Mouse (Mus musculus) lung, embryonic 14.5 days (tissue): ENCODE measurements around the gene Gm3409. TPM values are rescaled to one million over a fixed set of nuclear protein-coding genes. Genes with fewer than 3 reads are reported as not detected.
"Not testable (repeated sequence)": the region's sequence is repeated elsewhere in the genome, so short reads cannot be mapped to it uniquely, and the experiment has no call there.

ENCODE experiments used
- ATAC-seq: fragments of 200-750 bp; cut with Nextera tagmentation; 2 replicates; pipeline ENCODE4 v1.8.0; 2017; ENCODE audit warnings: mild to moderate bottlenecking, moderate TSS enrichment, moderate library complexity; ENCODE audit not compliant: insufficient read depth
- DNase-seq: peaks from one replicate; pipeline ENCODE4 v3.0.0-alpha.2; 2015
- H3K27ac ChIP-seq: fragments of 300-500 bp; sonication (generic); 2 replicates; pipeline ENCODE4 v1.5.1; 2014; ENCODE audit warnings: low read depth, mild to moderate bottlenecking, moderate library complexity
- H3K27me3 ChIP-seq: fragments of 300-500 bp; sonication (generic); 2 replicates; pipeline ENCODE4 v1.6.1; 2014; ENCODE audit warnings: low read length, control low read depth; ENCODE audit not compliant: insufficient read depth
- H3K36me3 ChIP-seq: fragments of 300-500 bp; sonication (generic); 2 replicates; pipeline ENCODE4 v1.6.1; 2014; ENCODE audit warnings: control low read depth; ENCODE audit not compliant: insufficient read depth
- H3K4me1 ChIP-seq: fragments of 300-500 bp; sonication (generic); 2 replicates; pipeline ENCODE4 v1.6.1; 2014; ENCODE audit warnings: antibody characterized with exemption, control low read depth; ENCODE audit not compliant: insufficient read depth
- H3K4me2 ChIP-seq: fragments of 300-500 bp; sonication (generic); 2 replicates; pipeline ENCODE4 v1.6.1; 2014; ENCODE audit warnings: mild to moderate bottlenecking
- H3K4me3 ChIP-seq: fragments of 300-500 bp; sonication (generic); 2 replicates; pipeline ENCODE4 v1.5.1; 2014; ENCODE audit warnings: low read depth, low read length
- H3K9ac ChIP-seq: fragments of 300-500 bp; sonication (generic); 2 replicates; pipeline ENCODE4 v1.6.1; 2014
- H3K9me3 ChIP-seq: fragments of 300-500 bp; sonication (generic); 2 replicates; pipeline ENCODE4 v1.6.1; 2016; ENCODE audit warnings: low read depth, low read length, control low read depth
- CTCF ChIP-seq: IDR thresholded peaks from 2 replicates; pipeline ENCODE4 v1.5.1; 2016; ENCODE audit warnings: antibody characterized with exemption, low read depth
- WGBS: fragments of 180-500 bp; shearing (Covaris S2); extraction: QIAGEN DNeasy Blood & Tissue Kit; methylation state at CpG from one replicate; pipeline ENCODE4 v1.1.7; 2014; 5-methylcytosine and 5-hydroxymethylcytosine counted together
- polyA plus RNA-seq: library from polyadenylated mRNA; unstranded; fragments of >200 nt; fragmentation: Nextera tagmentation; extraction: Ambion mirVana; gene quantifications from 2 replicates; pipeline ENCODE4 v1.2.1, GENCODE M21; 2014

Gene Gm3409
- not detected in 2 replicates for polyA plus RNA-seq

DNA sequence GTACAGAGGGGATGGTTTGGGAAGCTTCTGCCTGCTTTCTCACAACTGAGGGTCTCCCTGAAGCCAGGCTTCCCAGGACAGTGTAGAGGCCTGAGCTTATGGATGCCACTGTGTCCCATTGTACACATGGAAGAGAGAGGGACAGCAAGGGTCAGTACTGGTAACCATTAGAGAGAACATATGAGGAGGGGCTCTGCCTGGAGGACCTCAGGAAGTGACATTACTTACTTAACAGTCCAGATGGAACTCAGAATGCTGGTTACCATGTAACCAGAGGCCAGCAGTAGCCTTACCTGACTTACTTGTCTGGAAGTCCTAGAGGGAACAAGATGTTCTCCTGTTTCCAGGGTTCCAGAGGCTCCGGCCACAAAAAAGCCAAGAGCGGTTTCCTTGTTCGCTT, at the start of gene Gm3409:
Gene Gm3409, plus strand, starts transcription at position 301 of the 400 bp plus-strand sequence.
- ATAC-seq, H3K36me3 ChIP-seq: not testable (repeated sequence)

GRCm38 (mm10) chr5:146488959-146489358, 48.5 kb upstream of the Gm3409 start:
- not testable (repeated sequence) for H3K27ac ChIP-seq, H3K27me3 ChIP-seq, H3K4me3 ChIP-seq, H3K9ac ChIP-seq, H3K36me3 ChIP-seq, ATAC-seq, H3K4me1 ChIP-seq, DNase-seq, H3K9me3 ChIP-seq, H3K4me2 ChIP-seq
- WGBS: 10% methylated on average over 3 of the region's 4 CpGs
- TF ChIP-seq CTCF: peak; percentile 47

More for the DNA sequence above, at the start of gene Gm3409:
- not testable (repeated sequence) for H3K9me3 ChIP-seq, H3K4me3 ChIP-seq, H3K9ac ChIP-seq, DNase-seq, H3K27ac ChIP-seq, H3K27me3 ChIP-seq, H3K4me1 ChIP-seq, H3K4me2 ChIP-seq
- WGBS: 87% methylated on average over 3 of the region's 3 CpGs

DNA sequence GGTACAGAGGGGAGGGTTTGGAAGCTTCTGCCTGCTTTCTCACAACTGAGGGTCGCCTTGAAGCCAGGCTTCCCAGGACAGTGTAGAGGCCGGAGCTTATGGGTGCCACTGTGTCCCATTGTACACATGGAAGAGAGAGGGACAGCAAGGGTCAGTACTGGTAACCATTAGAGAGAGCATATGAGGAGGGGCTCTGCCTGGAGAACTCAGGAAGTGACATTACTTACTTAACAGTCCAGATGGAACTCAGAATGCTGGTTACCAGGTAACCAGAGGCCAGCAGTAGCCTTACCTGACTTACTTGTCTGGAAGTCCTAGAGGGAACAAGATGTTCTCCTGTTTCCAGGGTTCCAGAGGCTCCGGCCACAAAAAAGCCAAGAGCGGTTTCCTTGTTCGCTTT, 46.4 kb upstream of the Gm3409 start, which contains the start of gene Gm6370:
Gene Gm6370, plus strand, starts transcription at position 301 of the 400 bp plus-strand sequence.
- H3K4me3 ChIP-seq, H3K36me3 ChIP-seq, H3K4me1 ChIP-seq, H3K4me2 ChIP-seq, ATAC-seq, H3K9me3 ChIP-seq, H3K27me3 ChIP-seq, H3K9ac ChIP-seq, DNase-seq, H3K27ac ChIP-seq: not testable (repeated sequence)
- no CpG with 5 or more reads among the region's 5 CpGs for WGBS

GRCm38 (mm10) chr5:146502099-146502498, 35.3 kb upstream of the Gm3409 start, which contains the start of gene 4930449I24Rik:
TSS of gene 4930449I24Rik (plus strand) at chr5:146502399.
- ATAC-seq, DNase-seq, H3K4me1 ChIP-seq, H3K27me3 ChIP-seq, H3K9me3 ChIP-seq, H3K27ac ChIP-seq, H3K36me3 ChIP-seq, H3K4me3 ChIP-seq, H3K4me2 ChIP-seq, H3K9ac ChIP-seq: not testable (repeated sequence)
- no CpG with 5 or more reads among the region's 5 CpGs for WGBS

DNA sequence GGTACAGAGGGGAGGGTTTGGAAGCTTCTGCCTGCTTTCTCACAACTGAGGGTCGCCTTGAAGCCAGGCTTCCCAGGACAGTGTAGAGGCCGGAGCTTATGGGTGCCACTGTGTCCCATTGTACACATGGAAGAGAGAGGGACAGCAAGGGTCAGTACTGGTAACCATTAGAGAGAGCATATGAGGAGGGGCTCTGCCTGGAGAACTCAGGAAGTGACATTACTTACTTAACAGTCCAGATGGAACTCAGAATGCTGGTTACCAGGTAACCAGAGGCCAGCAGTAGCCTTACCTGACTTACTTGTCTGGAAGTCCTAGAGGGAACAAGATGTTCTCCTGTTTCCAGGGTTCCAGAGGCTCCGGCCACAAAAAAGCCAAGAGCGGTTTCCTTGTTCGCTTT, 23.6 kb upstream of the Gm3409 start, which contains the start of gene Gm3402:
Gene Gm3402, plus strand, starts transcription at position 301 of the 400 bp plus-strand sequence.
- not testable (repeated sequence) for ATAC-seq, H3K9ac ChIP-seq, H3K4me2 ChIP-seq, H3K9me3 ChIP-seq, H3K27ac ChIP-seq, DNase-seq, H3K4me1 ChIP-seq, H3K27me3 ChIP-seq, H3K36me3 ChIP-seq, H3K4me3 ChIP-seq
- WGBS: no CpG with 5 or more reads among the region's 5 CpGs

DNA sequence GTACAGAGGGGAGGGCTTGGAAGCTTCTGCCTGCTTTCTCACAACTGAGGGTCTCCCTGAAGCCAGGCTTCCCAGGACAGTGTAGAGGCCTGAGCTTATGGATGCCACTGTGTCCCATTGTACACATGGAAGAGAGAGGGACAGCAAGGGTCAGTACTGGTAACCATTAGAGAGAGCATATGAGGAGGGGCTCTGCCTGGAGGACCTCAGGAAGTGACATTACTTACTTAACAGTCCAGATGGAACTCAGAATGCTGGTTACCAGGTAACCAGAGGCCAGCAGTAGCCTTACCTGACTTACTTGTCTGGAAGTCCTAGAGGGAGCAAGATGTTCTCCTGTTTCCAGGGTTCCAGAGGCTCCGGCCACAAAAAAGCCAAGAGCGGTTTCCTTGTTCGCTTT, 11.9 kb upstream of the Gm3409 start, which contains the start of gene Gm3404:
Gene Gm3404, plus strand, starts transcription at position 301 of the 400 bp plus-strand sequence.
- not testable (repeated sequence) for H3K9ac ChIP-seq, DNase-seq, H3K4me1 ChIP-seq, H3K36me3 ChIP-seq, ATAC-seq, H3K4me3 ChIP-seq, H3K27me3 ChIP-seq, H3K27ac ChIP-seq, H3K9me3 ChIP-seq, H3K4me2 ChIP-seq
- WGBS: 100% methylated on average over 1 of the region's 3 CpGs

GRCm38 (mm10) chr5:146555836-146556235, 18.4 kb downstream of the Gm3409 start, which contains the start of gene Gm3415:
TSS of gene Gm3415 (plus strand) at chr5:146556136.
- H3K9ac ChIP-seq, H3K4me3 ChIP-seq, H3K36me3 ChIP-seq, H3K4me1 ChIP-seq, H3K9me3 ChIP-seq, H3K27me3 ChIP-seq, DNase-seq, H3K4me2 ChIP-seq, H3K27ac ChIP-seq, ATAC-seq: not testable (repeated sequence)
- WGBS: no CpG with 5 or more reads among the region's 3 CpGs

GRCm38 (mm10) chr5:146564259-146564658, 26.8 kb downstream of the Gm3409 start:
- TF ChIP-seq CTCF: no peak
- H3K9ac ChIP-seq: no peak overlapping the region
- ATAC-seq: no peak
- no peaks in the 10 kb centered on the region for H3K36me3 ChIP-seq
- no peak overlapping the region for H3K4me3 ChIP-seq
- no peak overlapping the region for H3K4me2 ChIP-seq
- no peak for DNase-seq
- H3K4me1 ChIP-seq: no peaks in the 10 kb centered on the region
- H3K9me3 ChIP-seq: no peaks in the 10 kb centered on the region
- 79% methylated on average over 1 of the region's 1 CpGs for WGBS
- no peaks in the 10 kb centered on the region for H3K27me3 ChIP-seq
- H3K27ac ChIP-seq: no peak overlapping the region
